Mouse (Mus musculus) heart, postnatal 0 days (tissue): ENCODE measurements around the gene Arl14. TPM values are rescaled to one million over a fixed set of nuclear protein-coding genes. Genes with fewer than 3 reads are reported as not detected.
A peak's percentile ranks its signal among the peaks of the same experiment; 100 is the strongest.

Experiments
- ATAC-seq: fragments of 200-750 bp; cut with Nextera tagmentation; 2 replicates; pipeline ENCODE4 v1.8.0; 2017; ENCODE audit warnings: low read depth, moderate number of reproducible peaks, moderate library complexity; ENCODE audit not compliant: insufficient read depth
- DNase-seq: peaks from one replicate; pipeline ENCODE4 v3.0.0-alpha.2; 2016; ENCODE audit warnings: low spot score
- H3K27ac ChIP-seq: fragments of 300-500 bp; sonication (generic); 2 replicates; pipeline ENCODE4 v1.5.1; 2014; ENCODE audit warnings: low read depth, mild to moderate bottlenecking
- H3K27me3 ChIP-seq: fragments of 300-500 bp; sonication (generic); 2 replicates; pipeline ENCODE4 v1.6.1; 2014; ENCODE audit warnings: low read length, mixed read lengths; ENCODE audit not compliant: control insufficient read depth, insufficient read depth
- H3K36me3 ChIP-seq: fragments of 300-500 bp; sonication (generic); replicated peaks from 2 replicates; pipeline ENCODE4 v1.6.1; 2014; ENCODE audit warnings: low read length, mixed read lengths; ENCODE audit not compliant: control insufficient read depth, insufficient read depth
- H3K4me1 ChIP-seq: fragments of 300-500 bp; sonication (generic); 2 replicates; pipeline ENCODE4 v1.6.1; 2014; ENCODE audit warnings: antibody characterized with exemption; ENCODE audit not compliant: control insufficient read depth, insufficient read depth
- H3K4me2 ChIP-seq: fragments of 300-500 bp; sonication (generic); 2 replicates; pipeline ENCODE4 v1.6.1; 2014; ENCODE audit warnings: low read depth, mild to moderate bottlenecking, low read length, moderate library complexity
- H3K4me3 ChIP-seq: fragments of 300-500 bp; sonication (generic); 2 replicates; pipeline ENCODE4 v1.5.1; 2014; ENCODE audit warnings: low read depth, low read length
- H3K9ac ChIP-seq: fragments of 300-500 bp; sonication (generic); replicated peaks from 2 replicates; pipeline ENCODE4 v1.6.1; 2014; ENCODE audit warnings: low read depth, low read length, mixed read lengths
- H3K9me3 ChIP-seq: fragments of 300-500 bp; sonication (generic); replicated peaks from 2 replicates; pipeline ENCODE4 v1.6.1; 2016; ENCODE audit warnings: low read length; ENCODE audit not compliant: control insufficient read depth
- CTCF ChIP-seq: IDR thresholded peaks from 2 replicates; pipeline ENCODE4 v1.5.1; 2016; ENCODE audit warnings: antibody characterized with exemption, control low read depth, low read depth
- EP300 ChIP-seq: IDR thresholded peaks from 2 replicates; pipeline ENCODE4 v1.6.1; 2016; ENCODE audit warnings: antibody characterized with exemption, low read depth
- WGBS: fragments of 180-500 bp; shearing (Covaris S2); extraction: QIAGEN DNeasy Blood & Tissue Kit; methylation state at CpG from one replicate; pipeline ENCODE4 v1.1.7; 2014; 5-methylcytosine and 5-hydroxymethylcytosine counted together
- polyA plus RNA-seq: library from polyadenylated mRNA; unstranded; fragments of >200 nt; fragmentation: Nextera tagmentation; extraction: Ambion mirVana; gene quantifications from 2 replicates; pipeline ENCODE4 v1.2.1, GENCODE M21; 2015
- total RNA-seq: library from RNA; depleted of rRNA; stranded (reverse); fragments of >200 nt; gene quantifications from 2 replicates; pipeline ENCODE4 v1.2.3, GENCODE M21; 2014; ENCODE audit warnings: low replicate concordance

The Arl14 gene
- total and polyA plus RNA-seq, 2 experiments from 2014 or later: not detected

DNA sequence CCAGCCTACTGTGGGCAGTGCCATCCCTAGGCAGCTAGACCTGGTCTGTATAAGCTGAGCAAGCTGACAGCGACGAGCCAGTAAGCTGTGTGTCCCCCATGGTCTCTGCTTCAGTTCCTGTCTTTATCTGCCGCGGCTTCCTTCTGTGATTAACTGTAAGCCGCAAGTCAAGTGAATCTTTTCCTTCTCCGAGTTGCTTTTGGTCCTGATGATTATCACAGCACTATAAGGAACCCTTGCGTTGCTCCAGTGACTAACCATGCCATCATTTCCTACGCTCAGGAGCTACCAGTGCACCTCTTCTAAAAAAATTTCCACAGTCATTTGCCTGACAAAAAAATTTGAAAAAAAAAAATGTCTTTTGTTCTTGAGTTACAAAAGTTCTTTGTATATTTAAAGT, 40.7 kb upstream of the Arl14 start:
- no peak overlapping the region for H3K4me2 ChIP-seq
- no peak overlapping the region for H3K4me3 ChIP-seq
- no peaks in the 10 kb centered on the region for H3K27me3 ChIP-seq
- H3K27ac ChIP-seq: no peak overlapping the region
- ATAC-seq (no peak), DNase-seq (no peak)
- TF ChIP-seq CTCF: no peak
- TF ChIP-seq EP300: no peak
- H3K4me1 ChIP-seq: no peaks in the 10 kb centered on the region
- no peaks in the 10 kb centered on the region for H3K9me3 ChIP-seq
- H3K36me3 ChIP-seq: no peaks in the 10 kb centered on the region
- no peak overlapping the region for H3K9ac ChIP-seq
- WGBS: 79% methylated on average over 8 of the region's 8 CpGs

- DNase-seq (no peak), ATAC-seq (no peak)
- Histone ChIP-seq H3K9ac (no peak overlapping the region), H3K4me2 (no peak overlapping the region), H3K4me3 (no peak overlapping the region), H3K36me3 (no peaks in the 10 kb centered on the region), H3K27ac (no peak overlapping the region), H3K9me3 (no peaks in the 10 kb centered on the region), H3K27me3 (no peaks in the 10 kb centered on the region), H3K4me1 (no peaks in the 10 kb centered on the region)
- TF ChIP-seq EP300 (no peak), CTCF (no peak)
Observed at GRCm38 (mm10) chr3:69182225-69182624, 40.0 kb upstream of the Arl14 start.

- H3K9ac ChIP-seq: no peak overlapping the region
- no peak for TF ChIP-seq EP300
- TF ChIP-seq CTCF: no peak
- H3K36me3 ChIP-seq: no peaks in the 10 kb centered on the region
- no peaks in the 10 kb centered on the region for H3K4me1 ChIP-seq
- H3K4me2 ChIP-seq: no peak overlapping the region
- 74% methylated on average over 7 of the region's 7 CpGs for WGBS
- no peak overlapping the region for H3K27ac ChIP-seq
- ATAC-seq (no peak), DNase-seq (peak; percentile 4)
- H3K9me3 ChIP-seq: no peaks in the 10 kb centered on the region
- H3K4me3 ChIP-seq: no peak overlapping the region
- H3K27me3 ChIP-seq: no peaks in the 10 kb centered on the region
Observed at GRCm38 (mm10) chr3:69185244-69185643, 37.0 kb upstream of the Arl14 start.

DNA sequence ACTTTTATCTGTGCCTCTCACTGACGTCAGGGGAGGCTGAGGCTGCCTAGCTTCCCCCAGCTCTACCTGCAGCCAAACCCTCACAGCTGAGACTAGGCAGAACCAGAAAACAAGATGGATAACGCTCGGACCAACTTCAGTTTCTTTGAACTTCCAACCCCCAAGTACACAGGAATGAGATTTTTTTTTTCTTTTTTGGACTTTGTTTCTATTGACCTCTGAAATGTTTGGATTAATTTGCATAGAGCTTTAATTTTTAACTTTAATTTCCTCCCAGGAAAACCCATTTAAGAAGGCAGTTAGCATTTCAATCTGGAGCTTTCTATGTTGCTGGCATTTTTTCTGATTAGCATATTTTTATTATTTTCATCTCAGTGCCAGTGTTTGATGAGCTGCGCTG, 36.2 kb upstream of the Arl14 start:
- H3K4me1 ChIP-seq: no peaks in the 10 kb centered on the region
- no peaks in the 10 kb centered on the region for H3K27me3 ChIP-seq
- H3K36me3 ChIP-seq: no peaks in the 10 kb centered on the region
- DNase-seq (peak; percentile 0), ATAC-seq (no peak)
- no peak overlapping the region for H3K4me2 ChIP-seq
- H3K4me3 ChIP-seq: no peak overlapping the region
- no peak overlapping the region for H3K9ac ChIP-seq
- TF ChIP-seq CTCF (no peak), EP300 (no peak)
- H3K9me3 ChIP-seq: no peaks in the 10 kb centered on the region
- 81% methylated on average over 4 of the region's 4 CpGs for WGBS
- H3K27ac ChIP-seq: no peak overlapping the region

DNA sequence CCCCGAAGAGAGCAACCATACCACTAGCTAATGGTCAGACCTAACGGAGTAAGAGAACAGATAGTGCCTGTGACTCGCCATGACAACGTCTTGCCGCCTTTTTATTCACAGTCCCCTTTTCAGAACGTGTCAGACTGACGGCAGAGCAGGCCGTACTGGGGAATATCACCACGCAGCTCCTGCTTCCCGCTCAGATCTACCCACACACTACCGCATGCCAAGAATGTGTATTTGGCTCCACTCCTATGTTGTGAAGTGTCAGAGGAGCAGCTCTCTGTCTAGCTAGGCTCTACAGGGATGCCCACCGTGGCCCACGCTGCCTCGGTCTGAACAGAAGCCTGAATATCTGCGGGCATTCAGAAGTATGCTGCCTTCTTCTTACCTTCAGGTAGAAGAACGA, 35.6 kb upstream of the Arl14 start:
- Histone ChIP-seq H3K27ac (no peak overlapping the region), H3K36me3 (no peaks in the 10 kb centered on the region), H3K27me3 (no peaks in the 10 kb centered on the region), H3K9ac (no peak overlapping the region), H3K4me1 (no peaks in the 10 kb centered on the region), H3K9me3 (no peaks in the 10 kb centered on the region), H3K4me3 (no peak overlapping the region), H3K4me2 (no peak overlapping the region)
- TF ChIP-seq CTCF: no peak
- TF ChIP-seq EP300: no peak
- ATAC-seq: peak; percentile 39; the same call in 1 of the 2 replicates
- 49% methylated on average over 16 of the region's 16 CpGs for WGBS
- peak; percentile 26 for DNase-seq

GRCm38 (mm10) chr3:69192995-69193394, 29.2 kb upstream of the Arl14 start:
- no peak overlapping the region for H3K27ac ChIP-seq

More at GRCm38 (mm10) chr3:69192995-69193394, 29.2 kb upstream of the Arl14 start:
- Histone ChIP-seq H3K36me3 (no peaks in the 10 kb centered on the region), H3K4me2 (no peak overlapping the region), H3K4me3 (no peak overlapping the region), H3K4me1 (no peaks in the 10 kb centered on the region), H3K27me3 (no peaks in the 10 kb centered on the region), H3K9me3 (no peaks in the 10 kb centered on the region), H3K9ac (no peak overlapping the region)
- no peak for TF ChIP-seq EP300
- TF ChIP-seq CTCF: no peak
- 91% methylated on average over 3 of the region's 3 CpGs for WGBS
- ATAC-seq (no peak), DNase-seq (no peak)
